Mouse (Mus musculus): Measurements from ENCODE around the gene Gm17409. TPM values are rescaled to one million over a fixed set of nuclear protein-coding genes. Genes with fewer than 3 reads are reported as not detected.

Gene Gm17409
- not detected in 2 replicates for polyA plus RNA-seq (2012; ENCODE audit: low replicate concordance)

GRCm38 (mm10) chr2:58469816-58470215 is at the start of gene Gm17409:
TSS of gene Gm17409 (plus strand) at chr2:58470116.

Other genes starting within 250 kb of the Gm17409 start
- gene Acvr1c, start 112.2 kb upstream of the Gm17409 start, polyA plus RNA-seq (2012; ENCODE audit: low replicate concordance): 0.01 TPM in 1 of 2 replicates, not detected in the other
- gene Acvr1, start 97.0 kb downstream of the Gm17409 start, polyA plus RNA-seq (2012; ENCODE audit: low replicate concordance): 1.0 and 1.4 TPM in 2 replicates
- gene Upp2, start 97.2 kb downstream of the Gm17409 start, polyA plus RNA-seq (2012; ENCODE audit: low replicate concordance): 0.38 and 1.2 TPM in 2 replicates